Mouse (Mus musculus) gastrocnemius, adult 18-20 months (tissue): ENCODE results near the gene AF067063. TPM values are rescaled to one million over a fixed set of nuclear protein-coding genes. Genes with fewer than 3 reads are reported as not detected.

Experiments
- total RNA-seq, 2 experiments: library from RNA; stranded (reverse); gene quantifications; 2 replicates each; pipeline ENCODE4 v1.2.3; 2021

The AF067063 gene
- total RNA-seq, 2 experiments from 2014 or later: not detected

Other genes with a start within 250 kb of the AF067063 start
- under 1 TPM; 0.48 to 0.71 TPM for gene Ccl28, start 206.4 kb downstream of the AF067063 start, total RNA-seq
- gene Hmgcs1, start 139.8 kb downstream of the AF067063 start, total RNA-seq: 10 to 100 TPM; 23.7 to 26.7 TPM
- 1 to 10 TPM; 1.3 to 1.6 TPM for gene Nim1k, start 74.3 kb downstream of the AF067063 start, total RNA-seq
- gene Zfp131, start 39.3 kb downstream of the AF067063 start, total RNA-seq: 10 to 100 TPM; 19.4 to 20.5 TPM
- not detected for gene D13Ertd608e, start 5.8 kb upstream of the AF067063 start, total RNA-seq
- not detected for gene Tcstv1, start 64.6 kb upstream of the AF067063 start, total RNA-seq
- gene Gm21761, start 99.1 kb upstream of the AF067063 start, total RNA-seq: not detected
- not detected for gene B020031M17Rik, start 120.6 kb upstream of the AF067063 start, total RNA-seq
- not detected for gene Gm36079, start 196.8 kb upstream of the AF067063 start, total RNA-seq
- under 1 TPM; 0.14 to 0.25 TPM for gene Gm21188, start 222.0 kb upstream of the AF067063 start, total RNA-seq